Mouse (Mus musculus) left cerebral cortex, postnatal 14 days (tissue): ENCODE data around the gene Hist1h2ai. TPM values are rescaled to one million over a fixed set of nuclear protein-coding genes. Genes with fewer than 3 reads are reported as not detected.
"Not testable (repeated sequence)": the region's sequence is repeated elsewhere in the genome, so short reads cannot be mapped to it uniquely, and the experiment has no call there.

ENCODE experiments used
- DNase-seq, 2 experiments: peaks; one replicate each; pipeline ENCODE4 v3.0.0; 2021 to 2022; ENCODE audit warnings: low spot score in 2 of 2, mixed read lengths in 1 of 2
- intact Hi-C: fragments of 180-260 bp; cut with DNase I; formaldehyde crosslinking; loops from one replicate; pipeline ENCODE4 v1.15.1; 2025
- long read RNA-seq, 2 experiments: library from polyadenylated mRNA; stranded (forward); transcript quantifications; one replicate each; pipeline ENCODE4 v2.0.0; 2021
- total RNA-seq, 2 experiments: library from RNA; stranded (reverse); gene quantifications; 2 replicates each; pipeline ENCODE4 v1.2.3; 2021

Gene Hist1h2ai
- 10 to 100 TPM; 17.2 to 25.6 TPM for total RNA-seq
- long read RNA-seq, experiment 1 = 0 reads
- long read RNA-seq, experiment 2 = 0 reads

GRCm38 (mm10) chr13:21715864-21716539, at the start of gene Hist1h2ai, which contains the start of gene Hist1h2bl:
Hist1h2ai (plus strand) TSS chr13:21716422.
Hist1h2bl (minus strand) TSS chr13:21716143.
- peak; percentile 91 to 96 for DNase-seq
- intact Hi-C loops = loop anchor here (2.0 to 10.0 kb wide), 4 partner anchors 17 to 1819 kb away; partner anchors contain the start of genes Hist1h2af, Hist1h3g and Hist1h4h

- intact Hi-C loops = no loop called here
- no peak for DNase-seq
Measured at GRCm38 (mm10) chr13:21677305-21677704, 38.9 kb upstream of the Hist1h2ai start, which contains the start of gene Olfr1360. Olfr1360 (minus strand) TSS chr13:21677405.

GRCm38 (mm10) chr13:21697811-21698210, 18.4 kb upstream of the Hist1h2ai start, which contains the start of gene Olfr1359:
Olfr1359 (plus strand) TSS chr13:21698111.
- intact Hi-C loops = no loop called here
- DNase-seq = no peak

GRCm38 (mm10) chr13:21706669-21707068, 9.6 kb upstream of the Hist1h2ai start:
- intact Hi-C loops = no loop called here
- DNase-seq = no peak

GRCm38 (mm10) chr13:21710031-21710711, 6.1 kb upstream of the Hist1h2ai start:
- intact Hi-C loops = loop anchor here (5.0 to 10.0 kb wide), 4 partner anchors 445 to 1825 kb away; partner anchors contain the start of genes Hist1h2af, Hist1h3g and Hist1h4h
- DNase-seq = peak; percentile 89 to 92

GRCm38 (mm10) chr13:21710821-21711525, 5.2 kb upstream of the Hist1h2ai start:
- intact Hi-C loops = loop anchor here (5.0 to 10.0 kb wide), 4 partner anchors 446 to 1824 kb away; partner anchors contain the start of genes Hist1h2af, Hist1h3g and Hist1h4h

DNA sequence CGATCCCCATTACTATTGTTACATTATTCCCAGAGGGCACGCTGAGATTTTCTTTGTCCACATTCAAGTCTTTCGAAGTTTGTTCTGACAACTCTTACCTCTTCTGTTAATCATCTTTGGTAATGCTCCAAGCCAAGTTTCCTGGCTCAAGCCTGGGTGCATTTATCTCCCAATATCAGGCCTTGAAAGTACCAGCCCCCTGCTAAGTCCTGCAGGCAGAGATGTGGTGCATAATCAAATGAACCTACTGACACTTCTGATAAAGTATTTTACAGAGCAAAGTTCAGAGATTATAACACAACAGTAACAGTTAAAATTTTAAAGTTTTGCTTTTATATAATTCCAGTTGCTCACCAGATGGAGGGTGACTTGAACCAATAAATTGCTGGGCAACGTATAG, 4.5 kb upstream of the Hist1h2ai start:
- intact Hi-C loops = loop anchor here (5.0 to 10.0 kb wide), 4 partner anchors 447 to 1823 kb away; partner anchors contain the start of genes Hist1h2af, Hist1h3g and Hist1h4h

More at GRCm38 (mm10) chr13:21710821-21711525, 5.2 kb upstream of the Hist1h2ai start:
- peak; percentile 83 to 85 for DNase-seq

GRCm38 (mm10) chr13:21714725-21715124, 1.5 kb upstream of the Hist1h2ai start:
- DNase-seq = peak; percentile 69 to 75
- intact Hi-C loops = loop anchor here (2.0 to 10.0 kb wide), 5 partner anchors 18 to 1820 kb away; partner anchors contain the start of genes Hist1h2af, Hist1h3g and Hist1h4h

More for the DNA sequence above, 4.5 kb upstream of the Hist1h2ai start:
- no peak for DNase-seq

- peak in 1 of 2 experiments; percentile 15 for DNase-seq
- intact Hi-C loops = loop anchor here (2.0 to 10.0 kb wide), 4 partner anchors 18 to 1820 kb away; partner anchors contain the start of genes Hist1h2af, Hist1h3g and Hist1h4h
Measured at GRCm38 (mm10) chr13:21715131-21715863, 925 bp upstream of the Hist1h2ai start.

- intact Hi-C loops = loop anchor here (10.0 kb wide), 3 partner anchors 452 to 1818 kb away; partner anchors contain the start of genes Hist1h2af, Hist1h3g and Hist1h4h
- DNase-seq = peak in 1 of 2 experiments; percentile 41
Measured at GRCm38 (mm10) chr13:21716540-21717391, 544 bp downstream of the Hist1h2ai start.

DNA sequence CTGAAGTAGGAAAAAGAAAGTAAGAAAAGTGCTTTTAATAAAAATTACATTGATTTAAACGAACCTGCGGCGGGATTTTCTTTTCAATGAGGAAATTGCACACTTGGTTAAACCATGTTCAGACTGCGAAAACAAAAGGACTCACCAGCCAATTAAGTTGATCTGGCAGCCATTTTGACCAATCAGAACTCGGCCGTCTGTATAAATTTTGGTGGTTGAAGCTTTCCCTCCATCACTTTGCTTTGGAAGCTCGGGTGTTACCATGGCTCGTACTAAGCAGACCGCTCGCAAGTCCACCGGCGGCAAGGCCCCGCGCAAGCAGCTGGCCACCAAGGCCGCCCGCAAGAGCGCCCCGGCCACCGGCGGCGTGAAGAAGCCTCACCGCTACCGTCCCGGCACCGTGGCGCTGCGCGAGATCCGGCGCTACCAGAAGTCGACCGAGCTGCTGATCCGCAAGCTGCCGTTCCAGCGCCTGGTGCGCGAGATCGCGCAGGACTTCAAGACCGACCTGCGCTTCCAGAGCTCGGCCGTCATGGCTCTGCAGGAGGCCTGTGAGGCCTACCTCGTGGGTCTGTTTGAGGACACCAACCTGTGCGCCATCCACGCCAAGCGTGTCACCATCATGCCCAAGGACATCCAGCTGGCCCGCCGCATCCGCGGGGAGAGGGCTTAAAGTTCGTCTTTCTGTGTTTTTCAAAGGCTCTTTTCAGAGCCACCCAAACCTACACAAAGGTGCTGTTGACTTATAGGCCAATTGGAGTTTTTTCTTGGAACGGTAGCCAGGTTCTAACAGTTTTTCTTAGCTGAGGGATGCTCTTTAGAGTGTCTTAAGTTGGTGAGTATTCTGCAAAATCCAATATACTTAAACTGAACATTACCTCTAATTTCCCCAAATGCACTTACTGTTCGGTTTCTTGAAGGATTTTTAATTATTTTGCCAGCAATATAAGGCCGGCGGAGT, 1.5 kb downstream of the Hist1h2ai start, which contains the start of gene Hist1h3h:
TSS of gene Hist1h3h (plus strand) at position 263 of the 961 bp plus-strand sequence.
- peak; percentile 85 to 91 for DNase-seq
- intact Hi-C loops = loop anchor here (10.0 kb wide), 3 partner anchors 453 to 1817 kb away; partner anchors contain the start of genes Hist1h2af, Hist1h3g and Hist1h4h

- intact Hi-C loops = loop anchor here (10.0 kb wide), 3 partner anchors 454 to 1816 kb away; partner anchors contain the start of genes Hist1h2af, Hist1h3g and Hist1h4h
- no peak for DNase-seq
Measured at GRCm38 (mm10) chr13:21718381-21719080, 2.3 kb downstream of the Hist1h2ai start.

GRCm38 (mm10) chr13:21721107-21721756, 5.0 kb downstream of the Hist1h2ai start:
- DNase-seq, intact Hi-C loops: not testable (repeated sequence)

DNA sequence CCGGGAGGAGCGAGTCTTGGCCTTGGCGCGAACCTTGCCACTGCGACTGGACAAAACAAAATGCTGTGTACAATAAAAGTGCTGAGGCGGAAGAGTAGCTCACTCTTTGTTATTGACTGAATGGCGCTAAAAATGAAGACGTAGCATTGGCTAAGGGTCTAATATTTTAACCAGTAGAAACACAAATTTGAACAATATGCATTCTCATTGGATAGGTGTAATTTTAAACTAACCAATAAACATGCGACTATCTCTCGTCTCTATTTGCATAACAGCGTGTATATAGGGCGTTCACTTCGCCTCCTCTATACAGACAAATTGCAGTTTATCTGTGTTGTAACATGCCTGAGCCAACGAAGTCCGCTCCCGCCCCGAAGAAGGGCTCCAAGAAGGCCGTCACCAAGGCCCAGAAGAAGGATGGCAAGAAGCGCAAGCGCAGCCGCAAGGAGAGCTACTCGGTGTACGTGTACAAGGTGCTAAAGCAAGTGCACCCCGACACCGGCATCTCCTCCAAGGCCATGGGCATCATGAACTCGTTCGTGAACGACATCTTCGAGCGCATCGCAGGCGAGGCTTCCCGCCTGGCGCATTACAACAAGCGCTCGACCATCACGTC, 5.6 kb downstream of the Hist1h2ai start, which contains the start of gene Hist1h2bm:
TSS of gene Hist1h2bm (plus strand) at position 288 of the 616 bp plus-strand sequence.
- DNase-seq = peak; percentile 75 to 89
- intact Hi-C loops = not testable (repeated sequence)
